Mouse (Mus musculus) 416B (cell line): Measurements from ENCODE around the gene Magea1.
"Not testable (repeated sequence)": the region's sequence is repeated elsewhere in the genome, so short reads cannot be mapped to it uniquely, and the experiment has no call there.

ENCODE experiments used
- DNase-seq: peaks from one replicate; pipeline ENCODE4 v3.0.0; 2011; ENCODE audit warnings: low read depth

The Magea1 gene

DNA sequence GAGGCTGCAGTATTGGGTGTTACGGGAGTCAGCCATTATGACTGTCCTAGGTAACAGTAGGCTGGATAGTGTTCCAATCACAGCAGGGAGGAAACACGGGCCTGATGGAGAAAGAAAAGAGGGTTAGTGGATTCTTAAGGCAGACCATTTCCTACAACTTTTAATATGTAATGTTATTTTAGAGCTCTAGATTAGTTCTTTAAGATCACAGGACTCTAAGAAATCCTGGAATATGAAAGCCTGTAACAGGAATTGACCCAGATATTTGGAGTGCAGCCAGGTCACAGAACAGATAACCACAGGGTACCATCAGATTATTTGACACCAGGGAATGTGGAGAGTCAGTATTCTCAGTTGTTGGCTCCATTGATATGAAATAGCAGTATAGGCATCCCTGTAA is at the start of gene Magea1:
Gene Magea1, minus strand, starts transcription at position 101 of the 400 bp plus-strand sequence.
- not testable (repeated sequence) for DNase-seq

DNA sequence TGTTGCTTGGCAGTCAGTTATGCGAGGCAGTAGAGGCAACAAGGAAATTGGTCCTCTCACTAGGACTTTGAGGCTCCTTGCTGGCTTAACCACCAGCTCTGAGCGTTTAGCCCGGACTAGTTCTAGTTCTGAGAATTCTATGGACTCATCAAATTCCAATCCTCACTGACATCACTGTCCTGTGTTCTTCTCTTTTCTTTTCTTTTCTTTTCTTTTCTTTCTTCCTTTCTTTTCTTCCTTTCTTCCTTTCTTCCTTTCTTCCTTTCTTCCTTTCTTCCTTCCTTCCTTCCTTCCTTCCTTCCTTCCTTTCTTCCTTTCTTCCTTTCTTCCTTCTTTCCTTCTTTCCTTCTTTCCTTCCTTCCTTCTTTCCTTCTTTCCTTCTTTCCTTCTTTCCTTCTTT is 38.7 kb upstream of the Magea1 start, which contains the start of gene Cldn34b2:
Gene Cldn34b2, minus strand, starts transcription at position 101 of the 400 bp plus-strand sequence.
- not testable (repeated sequence) for DNase-seq

DNA sequence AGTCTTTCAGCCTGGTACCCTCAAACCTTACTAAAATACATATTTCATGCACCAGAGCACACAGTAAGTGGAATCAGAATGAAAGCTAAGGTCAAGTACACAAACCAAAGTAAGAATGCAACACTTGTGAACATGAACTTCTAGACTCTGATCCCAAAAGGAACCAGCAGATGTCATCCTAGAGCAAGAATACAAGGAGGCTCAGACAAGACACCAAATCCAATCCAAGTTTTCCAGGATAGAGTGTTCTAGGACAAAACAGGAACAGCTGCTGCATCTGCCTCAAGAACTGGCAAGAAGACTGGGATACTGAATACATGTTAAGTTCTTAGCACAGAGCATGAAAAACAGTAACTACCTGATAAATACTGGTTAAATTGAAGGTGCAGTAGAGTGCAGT is 8.4 kb upstream of the Magea1 start:
- DNase-seq, result peak; percentile 2

DNA sequence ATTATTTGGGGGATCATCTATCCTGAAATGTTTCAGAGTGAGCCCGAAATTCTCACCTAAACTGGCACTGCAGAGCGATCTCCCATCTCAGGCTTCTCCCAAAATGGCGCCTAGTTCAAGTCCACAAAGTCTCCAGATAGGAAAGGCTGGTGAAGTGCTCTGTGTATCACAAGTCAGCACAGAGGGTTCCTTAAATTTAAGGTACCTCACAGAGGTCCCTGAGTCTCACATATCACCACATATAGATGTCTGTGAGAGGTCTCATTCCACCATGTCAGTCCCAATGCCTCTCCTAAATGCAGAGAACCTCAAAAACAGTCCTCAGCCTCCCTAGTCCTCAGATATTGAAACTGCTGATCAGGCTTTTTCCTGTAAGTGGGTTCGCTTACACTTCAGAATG is 4.0 kb upstream of the Magea1 start, which contains the start of gene Magea2:
Gene Magea2, minus strand, starts transcription at position 101 of the 400 bp plus-strand sequence.
- DNase-seq, result not testable (repeated sequence)

DNA sequence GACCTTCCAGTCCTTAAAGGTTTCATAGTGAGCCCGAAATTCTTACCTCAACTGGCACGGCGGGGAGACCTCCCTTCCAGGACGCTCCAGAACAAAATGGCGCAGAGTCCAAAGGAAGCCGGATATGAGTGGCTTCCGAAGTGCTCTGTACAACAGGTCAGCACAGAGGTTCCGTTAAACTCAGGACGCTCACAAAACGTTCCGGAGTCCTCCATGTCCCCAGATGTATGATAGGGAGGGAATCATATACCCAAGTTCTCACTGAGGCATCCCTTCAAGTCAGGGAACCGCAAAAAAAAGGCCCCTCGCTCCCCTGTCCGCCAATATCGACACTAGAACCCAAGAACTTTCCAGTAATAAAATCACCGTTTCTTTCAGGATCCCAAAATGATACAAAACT is 26.5 kb downstream of the Magea1 start, which contains the start of gene Magea5:
Gene Magea5, minus strand, starts transcription at position 101 of the 400 bp plus-strand sequence.
- not testable (repeated sequence) for DNase-seq
